Mouse (Mus musculus) cerebellum, adult 2 months (tissue): Measurements from ENCODE around the gene Chit1.

Experiments used
- CTCF ChIP-seq: fragments of 200-500 bp; IDR thresholded peaks from 2 replicates; pipeline ENCODE4 v1.5.1; 2011; ENCODE audit warnings: low read depth, mild to moderate bottlenecking, control low read depth, low read length, moderate library complexity, borderline replicate concordance; ENCODE audit not compliant: insufficient read depth
- POLR2A ChIP-seq: fragments of 200-500 bp; IDR thresholded peaks from 2 replicates; pipeline ENCODE4 v1.6.1; 2011; ENCODE audit warnings: low read length, control low read depth, borderline replicate concordance; ENCODE audit not compliant: insufficient read depth

DNA sequence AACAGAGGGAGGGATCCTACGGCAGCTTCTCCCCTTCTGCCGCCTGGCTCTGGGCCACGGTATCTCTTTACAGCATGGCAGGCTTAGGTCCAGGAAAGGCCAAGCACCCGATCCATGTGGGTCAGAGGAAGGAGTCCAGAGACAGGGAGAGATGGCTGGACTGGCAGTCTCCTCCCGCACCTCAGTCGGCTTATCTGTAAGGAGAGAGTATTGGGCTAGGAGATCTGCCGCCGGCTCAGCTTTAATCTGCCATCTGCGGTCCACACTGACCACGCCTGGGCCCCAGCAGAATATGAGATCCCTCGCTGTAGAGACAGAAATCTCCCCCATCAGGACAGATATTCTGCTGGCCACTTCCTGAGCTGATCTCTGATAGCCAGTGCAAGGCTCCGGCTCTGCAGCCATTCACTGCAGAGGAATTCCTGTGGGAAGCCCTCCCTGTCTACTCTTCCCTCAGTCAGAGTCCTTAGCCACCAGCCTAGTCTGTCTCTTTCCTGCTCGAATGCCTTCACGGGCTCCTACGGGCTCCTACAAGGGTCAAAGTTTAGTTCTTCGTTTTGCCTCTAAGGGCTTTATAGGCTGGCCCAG, 24.1 kb upstream of the Chit1 start:
- TF ChIP-seq CTCF (no peak), POLR2A (0 out of 2 replicates have a peak, but pooled peaks have one; percentile 24)
